Mouse (Mus musculus): ENCODE measurements around the gene Vps26a. TPM values are rescaled to one million over a fixed set of nuclear protein-coding genes. Genes with fewer than 3 reads are reported as not detected.

Vps26a gene
- total RNA-seq (2021): 10 to 100 TPM; 47.0 to 50.4 TPM
- long read RNA-seq, transcript Vps26a-202 (9 exons, 2,597 nt): major isoform, 88 of 100 reads
- long read RNA-seq, partial matches to known transcripts: 0 of 100 reads
- long read RNA-seq, other reads (novel, unspliced or antisense): 11 of 100 reads

DNA sequence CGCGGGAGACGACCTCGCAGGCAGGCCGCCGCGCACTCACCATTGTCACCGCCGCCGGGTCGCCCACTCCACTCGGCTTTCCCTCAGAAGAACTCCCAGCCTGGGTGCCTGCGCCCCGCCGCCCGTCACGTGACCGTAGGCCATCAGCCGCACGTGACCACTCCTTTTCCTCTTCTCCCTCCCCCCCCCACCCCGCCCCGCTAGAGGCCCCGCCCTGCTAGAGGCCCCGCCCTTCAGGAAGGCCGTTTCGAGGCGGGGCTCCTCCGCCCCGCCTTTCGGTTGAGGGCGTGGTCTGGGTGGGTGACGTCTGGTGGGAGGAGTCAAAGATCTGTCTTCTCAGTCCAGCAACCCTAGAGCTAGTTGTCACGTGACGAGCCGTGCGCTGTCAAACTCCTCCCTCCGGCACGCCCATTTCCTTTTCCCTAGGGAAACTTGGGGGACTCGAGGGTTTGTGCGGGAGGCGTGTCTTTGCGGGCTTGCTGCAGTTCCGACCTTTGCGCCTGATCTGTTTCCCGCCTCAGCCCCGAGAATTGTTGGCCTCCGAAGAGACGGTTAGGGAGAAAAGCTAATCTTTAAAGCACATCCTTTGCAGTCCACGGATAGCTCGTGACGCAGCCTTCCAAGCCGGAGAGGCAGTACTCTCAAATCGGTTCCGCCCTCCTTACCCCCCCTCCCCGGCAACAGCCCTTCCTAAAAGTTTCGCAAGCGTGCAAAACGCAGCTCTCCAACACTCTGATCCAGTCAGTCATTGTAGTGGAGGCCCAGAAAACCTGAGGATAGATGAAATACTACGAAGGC, at the start of gene Vps26a:
TSS of gene Vps26a (minus strand) at position 188 of the 798 bp plus-strand sequence.
- DNase-seq (ENCODE audit: low spot score in 2 of 2): peak; percentile 98 to 99

DNA sequence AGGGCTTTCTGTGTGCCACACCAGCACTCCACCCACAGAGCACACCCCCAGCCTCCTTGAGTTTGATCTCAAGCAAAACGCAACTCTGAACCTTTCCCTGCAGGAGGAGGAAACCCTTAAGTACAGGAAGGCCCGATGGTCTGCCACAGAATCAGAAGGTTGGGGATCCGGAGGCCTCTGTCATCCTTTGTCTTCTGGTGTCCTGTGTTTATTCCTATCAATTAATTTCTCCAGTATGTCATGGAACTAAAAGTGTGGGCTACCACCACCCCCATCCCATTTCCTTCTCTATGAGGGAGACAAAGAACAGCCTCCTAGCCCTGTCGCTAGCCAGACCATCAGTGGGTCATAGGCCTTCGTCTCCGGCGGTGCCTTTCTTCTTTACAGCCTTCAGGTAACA, 47.9 kb upstream of the Vps26a start:
- no peak for DNase-seq (ENCODE audit: low spot score in 2 of 2)

- no peak for DNase-seq (ENCODE audit: low spot score in 2 of 2)
Observed at GRCm38 (mm10) chr10:62532832-62533231, 46.2 kb upstream of the Vps26a start.

- DNase-seq (ENCODE audit: low spot score in 2 of 2): no peak
Observed at GRCm38 (mm10) chr10:62530183-62530582, 43.6 kb upstream of the Vps26a start.

GRCm38 (mm10) chr10:62527351-62527750, 40.7 kb upstream of the Vps26a start, which contains the start of gene Srgn:
Gene Srgn (minus strand): TSS chr10:62527451.
- DNase-seq (ENCODE audit: low spot score in 2 of 2): no peak

- DNase-seq (ENCODE audit: low spot score in 2 of 2): no peak
Observed at GRCm38 (mm10) chr10:62522346-62522950, 35.8 kb upstream of the Vps26a start.

DNA sequence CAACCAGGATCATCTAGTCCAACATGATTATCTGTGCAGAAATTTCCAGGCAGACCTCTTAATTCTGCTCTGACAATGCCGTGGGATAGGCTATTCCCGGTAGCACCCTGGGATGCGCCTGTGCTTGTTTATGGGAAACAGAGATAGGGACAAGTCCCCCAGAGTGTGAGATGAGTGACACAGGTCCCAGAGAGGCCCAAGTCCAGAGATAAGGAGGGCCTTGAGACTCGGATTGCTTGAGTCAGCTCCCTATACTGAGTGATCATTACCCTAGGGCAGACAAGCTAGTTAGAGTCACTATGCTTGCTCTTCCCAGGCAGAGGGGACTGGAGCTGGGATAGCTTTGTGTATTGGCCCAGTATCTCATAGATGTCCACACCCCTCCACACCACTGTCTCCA, 35.2 kb upstream of the Vps26a start:
- no peak for DNase-seq (ENCODE audit: low spot score in 2 of 2)

DNA sequence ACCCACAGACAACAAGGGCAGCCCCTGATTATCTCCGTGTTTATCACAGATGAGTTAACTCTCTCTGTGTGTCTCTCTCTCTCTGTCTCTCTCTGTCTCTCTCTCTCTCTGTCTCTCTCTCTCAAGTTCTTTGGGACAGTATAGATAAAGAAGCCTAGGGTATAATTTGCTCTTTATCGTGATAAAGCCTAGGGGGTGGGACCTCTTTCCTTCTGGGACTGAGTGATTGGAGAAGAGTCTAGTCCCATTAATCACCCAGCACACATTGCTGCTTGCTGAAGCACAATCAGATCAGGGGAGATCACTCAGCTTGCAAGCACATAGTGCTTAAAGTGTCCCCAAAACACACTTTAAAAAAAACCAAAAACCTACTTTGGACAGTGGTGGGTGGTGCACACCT, 34.3 kb upstream of the Vps26a start:
- DNase-seq (ENCODE audit: low spot score in 2 of 2): no peak

DNA sequence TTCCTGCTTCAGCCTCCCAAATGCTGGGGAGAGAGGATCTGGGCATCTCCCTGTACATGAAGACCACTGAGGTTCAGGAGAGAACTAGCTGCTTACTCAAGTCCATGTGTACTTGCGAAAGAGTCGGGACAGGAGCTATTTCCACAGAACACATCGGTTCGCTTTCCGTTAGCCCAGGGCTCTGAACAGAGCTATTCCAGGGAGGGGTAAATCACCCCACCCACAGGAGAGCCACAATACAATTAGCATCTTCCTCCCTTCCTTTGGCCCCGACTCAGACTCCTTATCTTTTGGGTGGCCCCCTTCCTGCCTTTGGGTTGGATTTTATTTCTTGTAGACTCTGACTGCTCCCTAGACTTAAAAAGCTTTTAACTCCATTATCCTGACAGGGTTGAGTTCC, 30.9 kb upstream of the Vps26a start:
- no peak for DNase-seq (ENCODE audit: low spot score in 2 of 2)

GRCm38 (mm10) chr10:62512855-62513254, 26.2 kb upstream of the Vps26a start:
- DNase-seq (ENCODE audit: low spot score in 2 of 2): no peak

DNA sequence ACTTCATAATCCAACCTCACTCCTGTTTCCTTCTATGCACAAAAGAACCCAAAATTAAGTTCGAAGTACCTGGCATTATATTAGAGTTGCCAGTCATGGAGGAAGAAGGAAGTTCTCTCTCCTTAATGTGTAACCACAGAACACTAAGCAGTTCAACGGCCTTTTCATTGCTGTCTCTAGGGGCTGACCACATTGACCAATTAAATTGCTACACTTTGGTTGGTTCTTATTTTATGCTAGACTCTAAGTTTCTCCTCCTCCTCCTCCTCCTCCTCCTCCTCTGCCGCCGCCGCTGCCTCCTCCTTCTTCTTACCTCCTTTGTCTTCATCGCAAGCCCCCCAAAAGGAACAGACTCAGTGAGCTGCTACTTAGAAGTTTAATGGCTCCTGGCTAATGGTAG, 24.9 kb upstream of the Vps26a start:
- DNase-seq (ENCODE audit: low spot score in 2 of 2): no peak

DNA sequence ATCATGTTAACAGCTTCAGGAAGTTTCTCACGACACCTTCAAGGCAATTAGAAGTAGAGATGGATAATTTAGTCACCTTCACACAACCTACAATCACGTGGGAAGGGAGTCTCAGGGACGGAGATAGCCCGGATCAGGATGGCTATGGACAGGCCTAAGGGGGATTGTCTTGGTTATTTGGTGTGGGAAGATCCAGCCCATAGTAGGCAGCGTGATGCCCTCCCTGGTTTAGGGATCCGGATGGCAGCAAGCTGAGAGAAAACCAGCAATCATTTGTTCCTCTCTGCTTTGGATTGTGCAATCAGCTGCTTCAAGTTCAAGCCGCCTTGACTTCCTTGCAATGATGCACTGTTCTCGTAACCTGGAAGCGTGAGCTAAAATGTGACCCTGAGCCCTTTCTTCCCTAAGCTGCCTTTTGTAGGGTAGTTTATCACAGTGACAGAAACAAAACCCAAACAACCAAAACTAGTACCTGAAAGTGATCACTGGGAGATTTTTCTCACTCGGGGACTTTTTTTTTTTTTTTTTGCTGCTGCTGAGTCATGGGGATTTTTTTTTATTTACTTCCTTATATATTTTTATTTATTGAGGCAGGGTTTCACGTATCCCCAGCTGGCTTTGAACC, 22.5 kb upstream of the Vps26a start:
- no peak for DNase-seq (ENCODE audit: low spot score in 2 of 2)

DNA sequence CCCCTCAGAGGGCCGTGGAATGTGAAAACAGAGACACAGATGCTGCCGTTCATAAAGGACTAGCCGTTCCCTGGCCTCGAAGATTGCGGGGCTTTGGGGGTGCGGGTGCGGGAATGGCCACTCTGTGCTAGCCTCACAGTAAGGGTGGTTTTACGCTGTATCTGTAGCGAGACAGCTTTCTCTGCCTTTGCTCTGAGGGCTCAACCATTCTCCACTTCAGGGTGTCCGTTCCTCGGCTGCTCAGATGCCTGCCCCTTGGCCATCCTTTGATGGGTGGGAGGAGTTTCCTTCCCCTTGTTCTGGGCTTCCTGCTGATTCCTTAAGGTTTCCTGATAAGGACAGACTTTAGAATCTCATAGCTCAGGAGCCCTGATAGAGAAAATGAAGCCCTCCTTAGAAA, 21.9 kb upstream of the Vps26a start:
- no peak for DNase-seq (ENCODE audit: low spot score in 2 of 2)

GRCm38 (mm10) chr10:62507591-62508308, 21.1 kb upstream of the Vps26a start:
- peak in 1 of 2 experiments; percentile 10 for DNase-seq (ENCODE audit: low spot score in 2 of 2)

DNA sequence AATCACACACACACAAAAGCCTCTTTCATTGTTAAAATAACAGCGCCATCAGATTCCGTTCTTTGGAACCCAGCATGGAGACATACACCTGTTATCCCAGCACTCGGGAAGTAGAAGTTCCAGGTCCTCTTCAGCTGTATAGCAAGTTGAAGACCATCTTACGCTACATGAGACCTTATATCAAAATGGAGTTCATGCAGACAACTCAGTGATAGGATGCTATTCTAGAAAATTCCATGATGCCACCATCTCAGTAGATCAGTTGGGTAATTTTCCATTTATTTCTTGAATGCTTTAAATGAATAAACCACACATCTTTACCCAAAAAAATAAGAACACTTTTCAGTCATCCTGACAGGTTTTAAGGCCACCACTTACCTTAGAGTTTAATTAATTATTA, 20.5 kb upstream of the Vps26a start:
- no peak for DNase-seq (ENCODE audit: low spot score in 2 of 2)

GRCm38 (mm10) chr10:62506019-62506556, 19.5 kb upstream of the Vps26a start:
- DNase-seq (ENCODE audit: low spot score in 2 of 2): no peak

GRCm38 (mm10) chr10:62505224-62505983, 18.8 kb upstream of the Vps26a start:
- no peak for DNase-seq (ENCODE audit: low spot score in 2 of 2)

- no peak for DNase-seq (ENCODE audit: low spot score in 2 of 2)
Observed at GRCm38 (mm10) chr10:62503836-62504628, 17.4 kb upstream of the Vps26a start.

GRCm38 (mm10) chr10:62503353-62503752, 16.7 kb upstream of the Vps26a start:
- DNase-seq (ENCODE audit: low spot score in 2 of 2): no peak

- no peak for DNase-seq (ENCODE audit: low spot score in 2 of 2)
Observed at GRCm38 (mm10) chr10:62501951-62502350, 15.3 kb upstream of the Vps26a start.
